Mouse (Mus musculus): ENCODE measurements around the gene Pitpnm2. TPM values are rescaled to one million over a fixed set of nuclear protein-coding genes. Genes with fewer than 3 reads are reported as not detected.

The Pitpnm2 gene
- polyA plus RNA-seq, 1 experiment = 8.8 TPM

DNA sequence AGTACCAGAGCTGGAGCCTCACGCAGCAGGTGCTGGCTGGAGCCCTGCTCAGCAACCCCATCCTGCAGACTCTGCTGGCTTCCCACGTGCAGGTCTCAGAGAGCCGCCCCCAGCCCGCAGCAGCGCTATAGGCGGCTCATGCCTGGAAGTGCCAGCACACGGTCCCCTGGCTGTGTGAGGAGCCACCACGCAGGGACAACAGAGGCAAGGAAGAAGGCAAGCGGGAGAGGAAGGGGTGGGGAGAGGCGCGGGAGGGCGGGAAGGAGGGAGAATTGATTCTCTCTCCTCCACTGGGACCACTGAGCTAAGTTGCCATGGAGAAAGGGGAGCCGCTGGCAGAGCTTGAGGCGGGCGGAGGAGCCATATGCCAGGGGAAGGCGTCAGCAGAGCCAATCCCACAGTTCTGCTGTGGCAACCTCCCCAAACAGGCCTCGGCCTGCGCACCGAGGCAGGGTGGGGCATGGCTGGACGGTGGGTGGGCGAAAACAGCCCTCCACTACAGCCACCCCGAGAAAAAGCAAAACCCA is 62.5 kb downstream of the Pitpnm2 start:
- 49% methylated on average over 22 of the region's 22 CpGs for WGBS
- no peak for DNase-seq (ENCODE audit: low read depth, low spot score)

DNA sequence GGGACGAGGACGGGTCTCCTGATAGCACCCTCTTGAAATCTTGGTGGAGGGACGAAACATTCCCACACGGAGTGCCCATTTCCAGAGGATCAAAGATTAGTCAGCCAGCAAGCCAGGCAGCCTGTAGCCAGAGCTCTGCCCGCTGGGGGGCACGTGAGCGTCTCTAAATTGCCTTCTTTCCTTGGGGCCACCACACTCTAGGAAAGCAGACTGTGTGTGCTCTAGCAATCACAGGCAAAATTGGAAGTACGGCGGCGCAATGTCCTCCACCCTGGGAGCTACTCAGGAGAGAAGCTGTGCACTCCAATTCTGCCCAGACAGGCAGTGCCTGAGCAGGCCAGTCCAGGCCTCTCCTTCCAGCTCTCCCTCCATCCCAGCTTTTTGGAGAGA is 63.1 kb downstream of the Pitpnm2 start:
- no peak for DNase-seq (ENCODE audit: low read depth, low spot score)
- 89% methylated on average over 10 of the region's 10 CpGs for WGBS

DNA sequence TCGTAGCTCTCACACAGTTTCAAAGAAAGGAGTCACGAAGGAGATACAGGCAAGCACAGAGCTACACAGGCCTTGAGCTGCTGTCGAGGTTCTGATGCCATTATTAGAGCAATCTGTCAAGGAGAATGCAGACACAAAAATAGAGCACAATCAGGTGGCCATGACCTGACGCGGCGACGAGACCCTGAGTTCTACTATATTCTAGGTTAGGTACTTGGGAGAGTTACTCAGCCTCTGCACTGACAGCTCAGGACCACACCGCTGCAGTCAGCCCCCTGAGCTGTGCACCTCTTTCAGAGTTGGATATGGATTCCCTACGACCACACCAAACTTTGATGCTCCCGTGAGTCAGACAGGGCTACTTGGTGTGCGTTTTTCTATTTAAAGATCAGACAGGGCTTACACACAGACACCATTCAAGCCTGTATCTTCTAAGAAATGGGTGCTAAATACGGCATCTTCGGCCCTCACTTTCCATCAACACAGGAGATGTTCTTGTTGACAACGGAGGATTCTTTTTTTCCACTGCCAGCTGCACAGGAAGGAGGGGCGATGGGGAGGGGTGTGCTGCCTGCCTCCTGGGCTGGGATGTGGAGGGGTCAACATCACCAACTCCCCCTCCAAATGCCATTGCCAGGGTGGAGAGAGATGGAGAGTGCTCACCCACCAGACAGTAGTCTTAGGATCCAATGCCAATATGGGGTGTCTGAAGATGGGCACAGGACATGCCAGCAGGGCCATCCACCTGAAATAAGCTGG is 63.7 kb downstream of the Pitpnm2 start:
- WGBS = 80% methylated on average over 15 of the region's 15 CpGs
- no peak for DNase-seq (ENCODE audit: low read depth, low spot score)

DNA sequence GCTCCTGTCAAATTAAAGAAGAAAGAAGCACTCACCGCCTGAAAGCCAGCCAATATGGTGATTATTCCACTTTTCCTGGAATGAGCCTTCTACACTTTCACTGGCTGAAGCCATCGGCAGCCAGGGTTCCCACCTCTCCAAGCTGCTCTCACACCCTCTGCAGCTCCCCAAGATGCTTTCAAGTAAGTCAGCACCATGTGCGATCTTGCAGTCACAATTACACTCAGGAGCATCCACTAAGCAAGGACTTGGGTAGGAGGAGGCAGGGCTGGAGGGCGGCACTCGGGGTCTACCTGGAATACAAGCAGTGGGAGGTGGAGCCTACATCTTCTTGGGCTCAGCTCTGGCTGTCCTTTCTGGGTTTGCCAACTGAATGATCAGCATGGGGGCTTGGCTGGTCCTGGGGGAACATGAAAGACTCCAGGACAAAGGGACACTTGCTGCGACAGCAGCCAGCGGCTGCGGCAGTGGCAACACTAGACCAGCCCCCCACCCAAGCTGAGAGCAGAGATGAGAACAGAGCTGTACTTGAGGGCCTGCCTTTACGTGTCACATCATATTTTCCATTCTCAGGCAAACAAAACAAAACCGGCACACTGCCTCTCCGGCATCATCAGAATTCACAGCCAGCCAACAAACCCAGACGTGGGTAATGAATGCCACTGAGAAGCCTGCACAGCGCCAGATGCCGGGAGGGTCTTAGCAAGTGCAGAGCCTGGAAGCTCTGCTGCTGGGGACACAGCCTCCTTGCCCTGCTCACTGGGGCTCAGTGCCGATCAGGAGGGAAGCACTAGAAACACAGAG is 64.5 kb downstream of the Pitpnm2 start:
- no peak for DNase-seq (ENCODE audit: low read depth, low spot score)
- WGBS = 81% methylated on average over 15 of the region's 15 CpGs

DNA sequence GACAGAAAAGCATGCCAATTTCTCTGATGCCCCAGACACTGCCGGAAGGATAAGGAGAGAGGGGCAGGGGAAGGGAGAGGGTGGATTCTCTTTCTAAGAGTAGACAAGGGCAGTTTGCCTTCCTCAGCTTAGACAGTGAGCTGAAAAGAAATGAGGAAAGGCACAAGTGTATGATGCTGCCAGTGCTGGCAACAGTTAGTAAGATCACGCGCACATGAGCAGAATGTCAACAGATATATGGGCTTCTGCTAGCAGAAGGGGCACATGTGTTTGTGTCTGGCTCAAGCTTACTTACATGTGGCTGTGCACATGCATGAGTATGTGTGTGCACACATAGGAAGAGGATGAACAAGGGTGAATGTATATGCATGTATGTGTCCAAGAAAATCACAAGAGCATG is 65.4 kb downstream of the Pitpnm2 start:
- 76% methylated on average over 3 of the region's 3 CpGs for WGBS
- DNase-seq (ENCODE audit: low read depth, low spot score) = no peak

DNA sequence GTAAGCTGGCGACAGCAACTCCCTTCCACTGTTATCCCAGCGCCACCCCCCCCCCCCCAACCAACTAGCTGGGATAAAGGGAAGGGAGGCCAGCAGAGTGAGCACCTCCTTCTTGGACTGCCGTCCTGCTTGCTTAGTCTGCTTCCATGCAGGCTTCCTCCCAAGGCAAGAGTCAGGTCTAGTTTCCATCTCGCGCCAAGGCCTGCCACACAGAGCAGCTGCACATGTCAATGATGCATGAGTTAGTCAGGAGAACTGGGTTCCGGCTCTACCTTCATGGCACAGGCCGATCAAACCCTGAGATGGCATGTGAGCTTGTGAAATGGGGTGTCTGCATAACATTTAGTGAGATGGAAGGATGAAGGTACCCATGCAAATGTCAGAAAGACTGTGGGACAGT is 66.9 kb downstream of the Pitpnm2 start:
- no peak for DNase-seq (ENCODE audit: low read depth, low spot score)
- 93% methylated on average over 7 of the region's 7 CpGs for WGBS

DNA sequence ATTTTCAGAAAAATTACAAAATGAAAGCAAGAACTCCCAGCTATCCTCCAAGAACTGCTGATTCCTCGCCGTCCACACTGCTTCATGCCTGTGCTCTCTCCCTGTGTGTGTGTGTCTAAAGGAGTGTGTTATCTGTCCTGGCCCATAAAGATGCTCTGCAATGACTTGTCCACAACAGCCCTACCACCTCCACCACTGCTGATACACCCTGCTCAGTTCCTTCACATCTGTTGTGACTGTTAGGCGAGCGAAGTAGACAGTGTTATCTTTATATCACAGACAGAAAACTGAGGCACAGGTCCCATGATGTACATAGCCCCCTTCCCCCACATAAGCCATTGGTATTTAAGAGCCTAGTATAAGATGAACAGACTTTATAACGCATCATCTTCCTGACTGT is 67.5 kb downstream of the Pitpnm2 start:
- WGBS = 95% methylated on average over 5 of the region's 5 CpGs
- no peak for DNase-seq (ENCODE audit: low read depth, low spot score)

DNA sequence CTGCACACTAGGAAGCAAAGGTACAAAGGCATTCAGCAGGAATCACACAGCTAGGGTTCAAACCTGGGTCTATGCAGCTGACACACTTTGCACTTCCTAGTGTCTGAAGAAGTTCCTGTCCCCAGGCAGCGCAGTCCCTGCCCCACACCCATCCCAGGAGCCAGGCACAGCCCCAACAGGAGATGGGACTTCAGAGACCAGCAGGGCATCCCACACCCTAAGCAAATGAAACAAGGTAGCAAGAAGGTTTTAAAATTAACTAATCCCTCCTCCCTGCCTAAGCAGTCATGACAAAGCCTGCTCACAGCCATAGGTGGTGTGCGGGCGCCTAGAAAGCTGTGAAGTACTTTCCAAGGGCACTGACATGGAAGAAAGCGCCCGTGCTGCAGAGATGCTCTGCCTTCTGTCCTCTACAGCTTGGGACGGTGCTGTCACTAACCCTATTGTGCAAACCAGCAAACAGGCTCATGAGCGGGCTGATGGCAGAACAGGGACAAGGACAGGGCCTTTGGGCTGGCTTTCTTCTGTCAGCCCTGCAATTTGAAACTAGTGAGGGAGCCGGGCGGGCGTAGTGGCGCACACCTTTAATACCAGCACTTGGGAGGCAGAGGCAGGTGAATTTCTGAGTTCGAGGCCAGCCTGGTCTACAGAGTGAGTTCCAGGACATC is 68.9 kb downstream of the Pitpnm2 start:
- WGBS = 60% methylated on average over 12 of the region's 12 CpGs
- no peak for DNase-seq (ENCODE audit: low read depth, low spot score)

DNA sequence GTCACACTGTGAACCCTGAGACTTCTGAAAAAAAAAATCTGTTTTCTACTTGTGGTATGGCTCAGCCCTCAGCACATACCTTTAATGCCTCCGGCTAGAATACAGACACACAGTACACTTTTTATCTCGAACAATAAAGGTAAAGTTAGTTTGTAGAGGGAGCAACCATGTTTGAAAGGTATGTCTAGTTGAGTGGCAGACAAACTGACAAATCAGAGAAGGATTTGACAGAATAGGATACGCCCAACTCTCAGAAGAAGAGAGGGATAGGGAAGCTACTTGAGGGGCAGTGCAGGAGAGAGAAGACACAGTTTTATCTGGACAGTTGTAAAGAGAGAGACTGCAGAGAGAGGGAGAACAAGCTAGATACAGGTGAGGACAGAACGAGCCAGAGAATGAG is 70.1 kb downstream of the Pitpnm2 start:
- WGBS = 90% methylated on average over 4 of the region's 4 CpGs
- DNase-seq (ENCODE audit: low read depth, low spot score) = no peak

DNA sequence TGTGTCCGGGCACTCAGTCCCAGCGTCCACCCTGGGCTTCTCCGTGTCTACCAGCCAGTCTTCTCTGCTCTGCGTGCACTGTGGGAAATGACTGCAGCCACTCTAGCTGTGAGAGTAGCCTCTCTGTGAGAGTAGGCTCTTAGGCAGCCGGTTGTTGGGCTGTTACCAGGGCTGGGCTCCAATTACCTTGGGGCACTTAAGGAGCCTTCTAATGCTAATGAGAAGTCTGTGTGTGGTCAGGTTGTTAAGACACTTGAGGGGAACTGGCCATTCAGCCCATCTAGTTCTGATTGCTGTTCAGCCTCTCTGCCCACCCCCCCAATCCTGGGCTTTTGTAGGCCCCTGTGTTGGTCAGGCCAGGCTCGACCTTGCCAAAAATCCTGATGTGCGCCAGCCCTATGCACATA is 72.8 kb downstream of the Pitpnm2 start:
- WGBS = 79% methylated on average over 7 of the region's 7 CpGs
- no peak for DNase-seq (ENCODE audit: low read depth, low spot score)

DNA sequence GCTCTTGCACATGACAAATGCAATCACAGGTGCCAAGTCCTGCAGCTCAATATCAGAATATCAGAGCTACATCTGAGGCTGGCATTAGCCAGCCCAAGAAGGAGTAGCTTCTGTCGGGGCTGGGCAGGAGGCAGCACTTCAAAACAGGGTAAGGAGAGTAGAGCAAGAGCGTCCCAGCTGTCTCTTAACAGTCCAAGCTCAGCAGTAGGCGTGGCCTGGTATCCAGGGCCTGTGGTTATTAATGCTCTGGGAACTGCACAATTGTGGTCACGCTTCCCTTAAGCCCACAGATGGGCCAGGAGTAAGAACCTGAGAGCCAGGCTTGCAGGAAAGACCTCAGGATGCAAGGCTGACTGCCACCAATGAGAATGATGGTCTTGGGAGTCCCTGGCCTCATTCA is 74.4 kb downstream of the Pitpnm2 start:
- WGBS = 54% methylated on average over 4 of the region's 4 CpGs
- no peak for DNase-seq (ENCODE audit: low read depth, low spot score)

DNA sequence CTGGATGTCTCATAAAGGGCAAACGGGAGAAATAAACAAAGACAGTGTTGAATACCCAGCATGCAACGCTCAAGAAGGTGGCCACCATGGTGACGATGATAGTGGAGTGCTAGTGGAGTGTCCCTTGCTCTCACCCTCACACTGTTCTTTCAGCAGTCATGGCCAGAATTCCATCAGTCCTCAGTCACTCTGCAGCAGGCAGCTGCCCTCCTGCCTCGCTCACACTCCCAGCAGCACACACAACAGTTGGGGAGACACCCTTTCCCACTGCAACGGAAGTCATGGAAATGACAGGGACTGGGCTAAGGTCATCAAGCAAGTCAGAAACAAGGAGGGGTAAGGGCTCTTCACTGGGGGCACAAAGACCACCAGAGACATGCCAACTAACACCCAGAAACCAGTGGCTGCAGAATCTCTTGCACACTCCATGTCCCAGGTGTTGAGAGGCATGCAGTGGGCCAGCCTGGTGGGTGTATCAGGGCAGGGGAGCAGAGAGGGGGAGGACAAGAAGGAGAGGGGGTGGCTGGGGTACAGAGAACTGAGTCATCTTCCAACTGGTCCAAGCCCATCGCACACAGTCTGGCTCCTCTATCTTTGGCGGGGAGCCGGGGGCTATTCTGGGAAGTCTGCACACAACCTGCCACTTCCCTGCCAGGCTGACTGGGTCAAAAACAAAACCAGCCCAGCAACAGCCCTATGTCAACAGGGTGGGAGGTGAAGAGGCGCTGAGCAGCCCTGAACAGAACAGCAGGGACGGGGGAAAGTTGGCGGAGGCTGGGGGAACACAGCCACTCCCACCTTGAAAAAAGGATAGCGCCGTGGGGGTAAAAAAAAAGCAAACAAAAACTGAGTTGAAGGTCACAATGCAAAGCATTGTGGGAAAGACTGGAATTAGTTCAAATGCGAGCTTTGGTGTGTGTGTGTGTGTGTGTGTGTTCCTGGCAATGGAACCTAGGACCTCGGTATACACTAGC is 76.3 kb downstream of the Pitpnm2 start:
- WGBS = 39% methylated on average over 15 of the region's 15 CpGs
- DNase-seq (ENCODE audit: low read depth, low spot score) = no peak

DNA sequence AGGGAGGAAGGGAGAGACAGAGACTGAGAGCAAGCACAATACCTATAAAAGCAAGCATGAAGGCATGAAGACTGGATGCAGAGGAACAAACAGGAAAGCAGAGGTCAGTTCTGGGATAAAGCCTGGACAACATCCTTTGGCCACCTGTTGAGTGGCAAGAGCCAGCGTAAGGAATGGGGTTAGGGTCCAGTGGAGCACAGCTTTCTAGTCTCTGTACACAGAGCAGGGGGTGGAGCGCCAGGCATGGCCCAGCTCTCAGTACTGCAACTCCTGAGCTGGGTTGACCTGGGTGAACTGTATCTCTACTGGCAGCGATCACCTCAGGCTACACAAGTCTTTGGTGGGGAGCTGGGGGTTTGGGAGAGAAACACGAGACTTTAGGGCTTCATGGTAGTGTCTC is 77.3 kb downstream of the Pitpnm2 start:
- 91% methylated on average over 4 of the region's 4 CpGs for WGBS
- DNase-seq (ENCODE audit: low read depth, low spot score) = no peak

DNA sequence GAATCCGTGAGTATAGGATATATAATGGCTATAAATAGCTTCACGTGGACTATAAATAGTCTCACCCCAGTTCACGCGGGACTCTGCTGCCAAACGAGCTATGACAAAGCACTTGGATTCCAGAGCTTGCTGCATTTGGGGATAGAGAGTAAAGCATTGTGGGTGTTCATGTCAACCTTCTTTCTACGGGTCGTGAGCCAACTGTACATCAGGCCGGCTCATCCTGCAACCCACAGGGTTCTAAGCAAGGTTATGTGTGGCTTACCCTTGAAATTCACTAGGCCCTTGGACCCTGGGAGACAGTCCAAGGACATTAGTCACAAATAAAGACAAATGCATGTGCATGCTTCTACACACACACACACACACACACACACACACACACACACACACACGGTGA is 77.8 kb downstream of the Pitpnm2 start:
- DNase-seq (ENCODE audit: low read depth, low spot score) = no peak
- 46% methylated on average over 9 of the region's 9 CpGs for WGBS

DNA sequence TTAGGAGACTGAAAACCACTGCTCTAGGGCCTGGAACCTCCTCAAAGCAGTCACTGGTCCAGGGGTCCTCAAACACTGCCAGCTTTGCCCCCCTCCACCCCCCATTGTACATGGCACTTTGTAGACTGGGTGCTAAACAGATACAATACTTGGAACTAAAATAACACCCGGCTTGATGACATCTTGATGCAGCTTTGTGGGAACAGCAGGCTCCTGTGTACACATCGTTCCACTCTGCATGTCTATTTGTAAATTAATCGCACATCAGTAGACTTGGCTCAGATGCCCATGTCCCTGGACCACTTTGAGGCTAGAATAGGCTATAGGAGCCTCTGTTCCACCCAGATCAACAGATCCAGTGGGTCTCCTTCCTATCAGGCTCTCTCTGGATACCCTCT is 80.3 kb downstream of the Pitpnm2 start:
- 85% methylated on average over 3 of the region's 3 CpGs for whole genome bisulfite sequencing
- no peak for DNase-seq (ENCODE audit: low read depth, low spot score)

DNA sequence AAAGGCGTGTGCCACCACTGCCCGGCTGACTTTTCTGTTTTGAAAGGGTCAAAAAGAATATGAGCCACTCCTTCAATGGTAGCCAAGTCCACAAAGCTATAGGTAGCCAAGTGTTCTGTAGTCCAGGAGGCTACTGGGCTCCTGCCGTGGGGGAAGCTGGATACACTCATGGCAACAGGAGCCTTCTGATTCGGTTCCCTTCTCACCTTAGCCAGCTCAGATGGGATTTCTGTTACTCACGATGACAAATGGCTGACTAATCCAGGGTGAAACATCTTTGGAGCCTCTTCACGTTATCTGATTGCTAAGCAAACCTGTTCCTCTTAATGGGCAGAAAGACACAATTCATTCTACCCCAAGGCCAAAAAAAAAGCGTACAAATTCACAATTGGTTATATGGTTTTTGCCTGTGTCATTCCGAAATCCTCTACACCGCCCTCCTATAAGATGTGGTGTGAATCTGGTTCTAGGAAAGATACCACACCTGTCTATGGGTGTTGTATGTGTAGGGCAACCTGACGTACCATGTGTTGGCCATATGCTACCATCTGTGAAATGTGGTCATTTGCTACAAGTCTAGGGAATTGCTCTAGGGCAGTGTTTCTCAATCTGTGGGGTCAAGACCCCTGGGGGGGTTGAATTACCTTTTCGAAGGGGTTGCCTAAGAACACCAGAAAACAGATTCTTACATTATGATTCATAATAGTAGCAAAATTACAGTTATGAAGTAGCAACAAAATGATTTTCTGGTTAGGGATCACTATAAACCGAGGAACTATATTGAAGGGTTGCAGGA is 80.9 kb downstream of the Pitpnm2 start:
- no peak for DNase-seq (ENCODE audit: low read depth, low spot score)
- WGBS = 88% methylated on average over 12 of the region's 12 CpGs

DNA sequence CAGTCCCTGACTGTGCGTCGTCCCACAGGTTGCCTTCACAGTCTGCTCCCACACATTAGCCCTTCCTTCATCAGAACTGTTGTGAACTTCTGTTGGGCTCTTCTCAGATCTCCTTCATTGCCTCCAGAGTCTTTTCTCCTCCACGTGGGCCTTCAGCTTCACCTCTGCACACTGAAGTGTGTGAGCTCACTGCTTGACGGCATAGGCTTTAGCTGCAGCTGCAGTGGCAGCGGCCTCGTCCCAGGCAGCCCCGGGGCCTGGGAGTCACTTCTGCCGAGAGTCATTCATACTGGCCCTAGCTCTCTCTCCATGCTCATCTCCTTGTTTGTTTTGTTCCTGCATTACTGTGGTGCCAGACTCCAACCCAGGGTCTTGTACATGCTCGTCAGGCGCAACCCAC is 81.9 kb downstream of the Pitpnm2 start:
- whole genome bisulfite sequencing = 77% methylated on average over 10 of the region's 10 CpGs
- no peak for DNase-seq (ENCODE audit: low read depth, low spot score)

DNA sequence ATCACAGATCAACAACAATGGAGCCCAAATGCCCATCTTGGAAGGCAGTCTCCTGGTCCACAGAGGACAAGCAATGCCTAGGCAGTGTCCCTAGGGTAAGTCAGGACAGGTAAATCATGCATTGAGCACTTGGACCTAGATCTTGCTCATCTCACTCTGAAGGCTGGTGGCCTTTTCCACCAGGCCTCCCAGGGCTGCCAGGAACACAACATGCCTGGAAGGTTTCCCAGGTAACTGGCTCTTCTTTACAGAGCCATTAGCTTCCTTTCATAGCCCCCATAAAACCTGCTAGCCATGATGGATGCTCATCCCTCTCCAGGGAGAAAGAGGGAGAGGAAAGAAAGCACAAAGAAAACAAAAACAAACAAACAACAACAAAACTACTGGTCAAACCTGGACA is 82.8 kb downstream of the Pitpnm2 start:
- no peak for DNase-seq (ENCODE audit: low read depth, low spot score)

All from large intestine, adult 2 months (tissue).